Mouse (Mus musculus): ENCODE data around the gene E2f3. TPM values are rescaled to one million over a fixed set of nuclear protein-coding genes. Genes with fewer than 3 reads are reported as not detected.

Gene E2f3
- polyA plus RNA-seq, 1 experiment from 2014 or later: 11.5 TPM

DNA sequence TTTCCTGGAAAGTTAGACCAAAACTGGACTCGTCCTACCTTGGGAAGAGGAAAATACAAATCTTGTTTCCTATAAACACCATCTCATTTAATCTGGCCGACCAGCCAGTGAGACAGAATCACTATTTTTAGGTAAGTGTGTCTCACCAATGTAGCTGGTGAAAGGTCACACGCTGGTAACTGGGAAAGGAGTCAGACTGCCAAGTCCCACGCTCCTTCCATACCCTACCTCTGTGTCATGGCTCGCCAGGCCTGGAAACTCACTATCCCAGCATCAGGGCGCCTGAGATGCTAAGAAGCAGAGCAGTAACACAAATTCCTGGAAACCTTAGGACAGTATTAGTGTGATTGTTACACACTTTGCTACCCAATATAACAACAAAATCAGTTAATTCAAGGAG, 12.3 kb downstream of the E2f3 start:
- no peaks in the 10 kb centered on the region for H3K27me3 ChIP-seq
- peaks cover 17% of the 10 kb centered on the region for H3K36me3 ChIP-seq (ENCODE audit: poor library complexity, severe bottlenecking)
- H3K27ac ChIP-seq: no peak overlapping the region
- H3K4me2 ChIP-seq: no peak overlapping the region
- no peaks in the 10 kb centered on the region for H3K9me3 ChIP-seq (replicated peaks)
- no peak overlapping the region for H3K9ac ChIP-seq
- 95% methylated on average over 6 of the region's 6 CpGs for WGBS
- no peak for ATAC-seq
- H3K4me3 ChIP-seq: no peak overlapping the region
- H3K4me1 ChIP-seq: no peaks in the 10 kb centered on the region

GRCm38 (mm10) chr13:29970333-29970732, 15.5 kb downstream of the E2f3 start:
- ATAC-seq: no peak
- Histone ChIP-seq H3K9me3 (replicated peaks) (no peaks in the 10 kb centered on the region), H3K9ac (no peak overlapping the region), H3K27ac (no peak overlapping the region), H3K4me3 (no peak overlapping the region), H3K4me1 (no peaks in the 10 kb centered on the region), H3K27me3 (no peaks in the 10 kb centered on the region), H3K4me2 (no peak overlapping the region), H3K36me3 (ENCODE audit: poor library complexity, severe bottlenecking) (peaks cover 18% of the 10 kb centered on the region)
- 94% methylated on average over 7 of the region's 7 CpGs for WGBS

DNA sequence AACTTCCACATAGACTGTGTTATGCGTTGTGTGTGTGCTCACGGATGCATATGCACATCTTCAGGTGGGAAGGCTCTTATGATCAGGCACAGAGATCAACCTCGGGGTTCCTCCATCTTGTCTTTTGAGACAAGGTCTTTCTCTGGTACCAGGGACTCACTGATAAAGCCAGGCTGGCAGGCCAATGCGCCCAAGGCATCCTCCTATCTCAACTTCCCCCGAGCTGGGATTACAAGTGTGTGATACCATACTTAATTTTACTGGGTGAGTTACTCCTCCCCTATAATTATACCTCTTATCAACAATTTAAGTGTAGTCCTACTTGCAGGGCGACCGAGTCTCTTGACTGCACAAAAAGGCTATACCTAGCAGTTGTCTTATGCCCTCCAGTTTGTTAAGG, 17.2 kb downstream of the E2f3 start:
- 90% methylated on average over 7 of the region's 7 CpGs for WGBS
- Histone ChIP-seq H3K36me3 (ENCODE audit: poor library complexity, severe bottlenecking) (peaks cover 24% of the 10 kb centered on the region), H3K4me3 (no peak overlapping the region), H3K9me3 (replicated peaks) (no peaks in the 10 kb centered on the region), H3K27ac (no peak overlapping the region), H3K27me3 (no peaks in the 10 kb centered on the region), H3K4me1 (no peaks in the 10 kb centered on the region), H3K4me2 (no peak overlapping the region), H3K9ac (no peak overlapping the region)
- no peak for ATAC-seq

DNA sequence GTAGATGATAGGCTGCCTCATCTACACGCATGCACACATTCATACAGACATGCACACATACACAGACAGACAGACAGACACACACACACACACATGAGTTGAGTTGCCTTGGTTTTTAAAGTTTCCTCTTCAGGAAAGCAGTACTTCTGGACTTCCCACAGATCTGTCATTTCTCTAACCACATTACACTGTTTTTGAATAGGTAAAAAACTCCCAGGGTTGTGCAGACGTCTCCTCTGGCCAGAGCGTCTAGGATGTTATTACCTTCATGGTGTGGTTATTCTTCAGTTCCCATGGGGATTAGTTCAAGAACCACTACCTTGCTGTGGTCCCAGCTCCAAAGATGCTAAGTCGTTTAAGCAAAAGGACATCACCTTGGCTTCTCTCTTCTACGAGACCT, 18.5 kb downstream of the E2f3 start:
- Histone ChIP-seq H3K36me3 (ENCODE audit: poor library complexity, severe bottlenecking) (peaks cover 31% of the 10 kb centered on the region), H3K27me3 (no peaks in the 10 kb centered on the region), H3K4me2 (no peak overlapping the region), H3K4me3 (no peak overlapping the region), H3K27ac (no peak overlapping the region), H3K9me3 (replicated peaks) (no peaks in the 10 kb centered on the region), H3K4me1 (no peaks in the 10 kb centered on the region), H3K9ac (no peak overlapping the region)
- ATAC-seq: no peak
- 91% methylated on average over 5 of the region's 5 CpGs for WGBS

DNA sequence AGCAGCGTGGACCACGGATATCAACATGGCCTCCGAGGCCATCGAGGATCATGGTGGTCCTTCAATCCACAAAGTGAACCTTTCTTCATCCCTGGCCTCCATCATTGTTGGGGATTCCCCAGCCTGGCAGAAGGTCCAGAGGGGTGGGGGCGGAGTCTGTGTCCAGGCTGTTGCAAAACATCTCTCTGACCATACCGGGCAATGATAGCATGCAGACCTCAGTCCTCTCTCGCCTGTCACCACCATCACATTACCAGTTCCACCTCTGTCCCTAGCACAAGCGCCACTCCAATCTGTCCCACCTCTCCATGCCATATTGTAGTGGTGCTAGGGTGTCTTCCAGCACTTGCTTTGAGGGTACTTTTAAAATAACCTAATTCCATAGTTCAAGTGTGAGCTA, 18.9 kb downstream of the E2f3 start:
- Histone ChIP-seq H3K4me1 (no peaks in the 10 kb centered on the region), H3K4me2 (no peak overlapping the region), H3K4me3 (no peak overlapping the region), H3K9ac (no peak overlapping the region), H3K27me3 (no peaks in the 10 kb centered on the region), H3K27ac (no peak overlapping the region), H3K9me3 (replicated peaks) (no peaks in the 10 kb centered on the region), H3K36me3 (ENCODE audit: poor library complexity, severe bottlenecking) (peaks cover 31% of the 10 kb centered on the region)
- 98% methylated on average over 8 of the region's 8 CpGs for WGBS
- ATAC-seq: no peak

DNA sequence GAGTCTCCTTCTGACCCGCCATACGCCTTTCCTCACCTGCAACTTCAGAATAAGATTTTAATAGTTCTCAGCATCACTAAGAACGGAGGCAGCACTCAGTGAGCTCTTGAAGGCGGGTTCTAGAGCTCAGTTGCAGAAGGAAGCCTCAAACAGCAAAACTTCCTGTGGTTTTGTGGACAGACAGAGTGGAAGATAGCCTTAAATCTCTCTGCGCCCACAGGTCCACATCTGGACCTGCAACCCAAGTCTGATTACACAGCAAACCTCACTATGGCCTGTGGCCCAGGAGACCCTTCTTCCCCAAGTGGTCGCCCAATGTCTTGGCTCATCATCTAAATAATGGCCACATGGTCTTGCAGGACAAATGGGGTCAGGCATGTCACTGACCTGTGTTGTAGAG, 21.8 kb downstream of the E2f3 start:
- Histone ChIP-seq H3K4me3 (no peak overlapping the region), H3K36me3 (ENCODE audit: poor library complexity, severe bottlenecking) (peaks cover 35% of the 10 kb centered on the region), H3K4me1 (no peaks in the 10 kb centered on the region), H3K9me3 (replicated peaks) (no peaks in the 10 kb centered on the region), H3K4me2 (no peak overlapping the region), H3K9ac (no peak overlapping the region), H3K27ac (no peak overlapping the region), H3K27me3 (no peaks in the 10 kb centered on the region)
- ATAC-seq: no peak
- 92% methylated on average over 6 of the region's 6 CpGs for WGBS

DNA sequence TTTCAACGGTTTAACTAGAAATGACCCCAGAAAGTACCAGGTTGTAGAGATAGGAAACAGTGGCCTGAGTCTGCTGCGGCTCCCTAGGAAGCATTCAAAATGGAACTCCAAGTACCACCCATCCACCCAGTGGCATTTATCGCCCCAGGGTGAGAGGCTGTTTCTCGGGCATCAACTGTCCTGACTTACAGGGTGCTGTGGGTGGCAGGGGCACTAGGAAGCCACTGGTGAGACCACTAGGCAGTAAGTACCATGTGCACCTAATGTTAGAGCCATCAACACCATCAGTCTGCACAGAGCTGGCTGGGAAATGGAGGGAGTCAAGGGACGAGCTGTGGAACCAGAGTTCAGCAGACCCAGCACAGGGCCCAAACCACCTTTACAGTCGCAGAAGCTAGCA, 25.4 kb downstream of the E2f3 start:
- no peak overlapping the region for H3K4me3 ChIP-seq
- H3K4me1 ChIP-seq: no peaks in the 10 kb centered on the region
- peaks cover 24% of the 10 kb centered on the region for H3K36me3 ChIP-seq (ENCODE audit: poor library complexity, severe bottlenecking)
- no peaks in the 10 kb centered on the region for H3K9me3 ChIP-seq (replicated peaks)
- H3K9ac ChIP-seq: no peak overlapping the region
- H3K27ac ChIP-seq: no peak overlapping the region
- H3K27me3 ChIP-seq: no peaks in the 10 kb centered on the region
- ATAC-seq: no peak
- WGBS: 93% methylated on average over 6 of the region's 6 CpGs
- no peak overlapping the region for H3K4me2 ChIP-seq

DNA sequence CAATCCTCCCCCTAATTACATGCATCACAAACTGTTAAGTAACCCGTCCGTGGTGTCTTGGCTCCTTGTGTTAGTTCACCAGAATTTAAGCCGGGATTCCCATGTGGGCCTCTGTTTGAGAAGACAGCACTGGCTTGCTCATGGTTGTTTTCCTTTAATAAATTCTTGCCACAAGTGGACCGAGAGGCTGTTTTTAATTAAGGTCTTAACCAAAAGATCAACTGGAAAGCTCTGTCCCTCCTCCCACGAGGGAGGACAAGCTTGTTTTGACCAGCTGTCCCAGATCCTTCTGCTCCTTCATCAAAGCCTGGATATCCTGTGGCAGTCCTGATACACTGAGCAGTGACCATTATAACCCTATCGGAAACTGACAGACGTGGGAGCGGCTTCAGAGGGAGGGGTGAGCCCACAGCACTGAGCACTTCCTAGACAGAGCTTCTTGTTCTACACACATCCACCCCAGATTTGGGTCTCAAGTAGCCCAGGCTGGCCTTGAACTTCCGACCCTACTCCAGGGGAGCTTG, 28.1 kb downstream of the E2f3 start:
- no peak overlapping the region for H3K9ac ChIP-seq
- no peaks in the 10 kb centered on the region for H3K4me1 ChIP-seq
- H3K36me3 ChIP-seq (ENCODE audit: poor library complexity, severe bottlenecking): peaks cover 18% of the 10 kb centered on the region
- ATAC-seq: no peak
- no peaks in the 10 kb centered on the region for H3K9me3 ChIP-seq (replicated peaks)
- H3K27ac ChIP-seq: no peak overlapping the region
- no peaks in the 10 kb centered on the region for H3K27me3 ChIP-seq
- no peak overlapping the region for H3K4me2 ChIP-seq
- no peak overlapping the region for H3K4me3 ChIP-seq
- WGBS: 83% methylated on average over 9 of the region's 9 CpGs

DNA sequence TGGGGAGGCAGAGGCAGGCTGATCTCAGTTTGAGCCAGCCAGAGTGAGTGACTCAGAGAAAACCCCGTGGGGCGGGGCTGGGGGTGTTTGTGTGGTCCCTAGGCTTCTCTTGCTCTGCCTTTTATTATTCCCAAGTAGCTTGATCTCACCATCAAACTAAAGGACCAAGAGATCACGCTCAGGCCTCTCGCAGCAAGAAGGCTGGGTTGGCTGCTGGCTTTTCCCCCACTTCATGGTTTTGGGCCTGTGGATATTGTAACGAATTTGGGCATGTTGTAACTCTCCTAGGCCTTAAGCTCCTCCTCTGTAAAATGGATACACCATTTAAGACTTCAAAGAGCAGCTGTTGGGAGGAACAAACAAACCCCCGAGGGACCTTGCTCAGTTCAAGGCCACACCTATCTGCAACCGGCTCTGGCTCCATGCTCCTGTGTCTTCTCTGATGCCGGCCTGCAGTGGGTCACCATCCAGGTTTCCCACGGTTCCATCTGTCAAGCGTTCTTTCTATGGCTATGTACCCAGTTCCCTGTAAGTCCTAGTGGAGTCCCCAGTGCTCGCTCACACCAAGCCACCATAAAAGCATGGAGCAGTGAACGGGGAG, 28.9 kb downstream of the E2f3 start:
- Histone ChIP-seq H3K4me3 (no peak overlapping the region), H3K4me1 (no peaks in the 10 kb centered on the region), H3K27me3 (no peaks in the 10 kb centered on the region), H3K9ac (no peak overlapping the region), H3K36me3 (ENCODE audit: poor library complexity, severe bottlenecking) (peaks cover 18% of the 10 kb centered on the region), H3K9me3 (replicated peaks) (no peaks in the 10 kb centered on the region), H3K27ac (no peak overlapping the region), H3K4me2 (no peak overlapping the region)
- ATAC-seq: no peak
- WGBS: 94% methylated on average over 12 of the region's 12 CpGs

- H3K4me1 ChIP-seq: no peaks in the 10 kb centered on the region
- 93% methylated on average over 9 of the region's 11 CpGs for WGBS
- no peak overlapping the region for H3K9ac ChIP-seq
- H3K36me3 ChIP-seq (ENCODE audit: poor library complexity, severe bottlenecking): peaks cover 34% of the 10 kb centered on the region
- no peak overlapping the region for H3K4me2 ChIP-seq
- no peaks in the 10 kb centered on the region for H3K27me3 ChIP-seq
- H3K27ac ChIP-seq: no peak overlapping the region
- H3K9me3 ChIP-seq (replicated peaks): no peaks in the 10 kb centered on the region
- H3K4me3 ChIP-seq: no peak overlapping the region
- ATAC-seq: no peak
These were observed 30.6 kb downstream of the E2f3 start for GRCm38 (mm10) chr13:29955296-29955695.

DNA sequence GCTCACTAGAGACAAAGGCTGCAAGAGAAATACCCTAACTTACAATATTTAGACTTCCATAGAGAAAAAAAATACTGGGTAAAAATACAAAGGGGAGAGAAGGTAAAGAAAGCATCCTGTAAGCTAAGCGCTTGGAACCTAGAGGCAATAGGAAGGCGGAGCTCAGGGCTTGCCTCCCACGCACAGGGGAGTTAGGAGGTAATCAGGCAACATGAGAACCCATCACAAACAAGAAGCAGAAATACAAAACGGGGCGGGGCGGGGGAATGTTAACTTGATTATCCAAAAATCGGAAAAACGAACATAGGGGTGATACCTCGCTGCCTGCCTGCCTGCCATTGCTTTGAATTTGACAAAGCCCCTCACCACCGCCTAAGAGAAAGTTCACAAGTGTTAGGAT, 31.1 kb downstream of the E2f3 start:
- no peaks in the 10 kb centered on the region for H3K27me3 ChIP-seq
- 97% methylated on average over 10 of the region's 10 CpGs for WGBS
- no peak for ATAC-seq

DNA sequence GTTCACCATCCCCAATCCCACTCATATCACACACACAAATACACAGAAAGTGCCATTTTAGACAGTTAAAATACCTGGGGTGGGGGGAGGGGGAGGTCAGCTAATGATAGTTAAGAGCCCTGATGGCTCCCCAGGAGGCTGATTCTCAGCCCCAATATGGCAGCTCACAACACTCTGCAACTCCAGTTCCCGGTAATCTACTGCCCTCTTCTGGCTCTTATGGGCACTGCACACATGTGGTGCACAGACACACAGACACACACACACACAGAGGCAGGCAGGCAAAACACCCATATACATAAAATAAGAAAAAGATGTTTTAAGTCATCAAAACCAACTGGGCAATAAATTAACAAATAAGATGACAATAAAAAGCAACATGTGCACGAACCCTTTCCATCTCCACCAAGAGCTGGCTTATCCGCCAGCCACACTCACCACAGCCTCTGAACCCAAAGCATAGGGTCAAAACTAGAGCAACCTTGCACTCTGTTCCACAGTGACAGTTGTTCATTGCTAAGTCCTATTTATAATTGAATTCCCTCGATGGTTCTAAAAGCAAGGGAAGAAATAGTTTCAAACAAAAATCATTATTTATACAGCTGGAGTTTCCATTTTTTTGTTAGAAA, 32.3 kb downstream of the E2f3 start:
- Histone ChIP-seq H3K4me3 (no peak overlapping the region), H3K27me3 (no peaks in the 10 kb centered on the region), H3K4me1 (no peaks in the 10 kb centered on the region), H3K4me2 (no peak overlapping the region), H3K9ac (no peak overlapping the region), H3K27ac (no peak overlapping the region), H3K36me3 (ENCODE audit: poor library complexity, severe bottlenecking) (peaks cover 31% of the 10 kb centered on the region; the same call in 1 of the 2 replicates), H3K9me3 (replicated peaks) (no peaks in the 10 kb centered on the region)
- no peak for ATAC-seq
- 96% methylated on average over 4 of the region's 4 CpGs for WGBS

More for the DNA sequence above, 31.1 kb downstream of the E2f3 start:
- Histone ChIP-seq H3K36me3 (ENCODE audit: poor library complexity, severe bottlenecking) (peaks cover 35% of the 10 kb centered on the region), H3K4me3 (no peak overlapping the region), H3K27ac (no peak overlapping the region), H3K9me3 (replicated peaks) (no peaks in the 10 kb centered on the region), H3K4me1 (no peaks in the 10 kb centered on the region), H3K4me2 (no peak overlapping the region), H3K9ac (no peak overlapping the region)

Measured in forebrain, embryonic 13.5 days (tissue).